Mouse (Mus musculus) lung, embryonic 14.5 days (tissue): ENCODE results near the gene Msi1. TPM values are rescaled to one million over a fixed set of nuclear protein-coding genes. Genes with fewer than 3 reads are reported as not detected.

Source experiments
- ATAC-seq: fragments of 200-750 bp; cut with Nextera tagmentation; 2 replicates; pipeline ENCODE4 v1.8.0; 2017; ENCODE audit warnings: mild to moderate bottlenecking, moderate TSS enrichment, moderate library complexity; ENCODE audit not compliant: insufficient read depth
- DNase-seq: peaks from one replicate; pipeline ENCODE4 v3.0.0-alpha.2; 2015
- H3K27ac ChIP-seq: fragments of 300-500 bp; sonication (generic); 2 replicates; pipeline ENCODE4 v1.5.1; 2014; ENCODE audit warnings: low read depth, mild to moderate bottlenecking, moderate library complexity
- H3K27me3 ChIP-seq: fragments of 300-500 bp; sonication (generic); 2 replicates; pipeline ENCODE4 v1.6.1; 2014; ENCODE audit warnings: low read length, control low read depth; ENCODE audit not compliant: insufficient read depth
- H3K36me3 ChIP-seq: fragments of 300-500 bp; sonication (generic); 2 replicates; pipeline ENCODE4 v1.6.1; 2014; ENCODE audit warnings: control low read depth; ENCODE audit not compliant: insufficient read depth
- H3K4me1 ChIP-seq: fragments of 300-500 bp; sonication (generic); 2 replicates; pipeline ENCODE4 v1.6.1; 2014; ENCODE audit warnings: antibody characterized with exemption, control low read depth; ENCODE audit not compliant: insufficient read depth
- H3K4me2 ChIP-seq: fragments of 300-500 bp; sonication (generic); 2 replicates; pipeline ENCODE4 v1.6.1; 2014; ENCODE audit warnings: mild to moderate bottlenecking
- H3K4me3 ChIP-seq: fragments of 300-500 bp; sonication (generic); 2 replicates; pipeline ENCODE4 v1.5.1; 2014; ENCODE audit warnings: low read depth, low read length
- H3K9ac ChIP-seq: fragments of 300-500 bp; sonication (generic); 2 replicates; pipeline ENCODE4 v1.6.1; 2014
- H3K9me3 ChIP-seq: fragments of 300-500 bp; sonication (generic); 2 replicates; pipeline ENCODE4 v1.6.1; 2016; ENCODE audit warnings: low read depth, low read length, control low read depth
- CTCF ChIP-seq: IDR thresholded peaks from 2 replicates; pipeline ENCODE4 v1.5.1; 2016; ENCODE audit warnings: antibody characterized with exemption, low read depth
- WGBS: fragments of 180-500 bp; shearing (Covaris S2); extraction: QIAGEN DNeasy Blood & Tissue Kit; methylation state at CpG from one replicate; pipeline ENCODE4 v1.1.7; 2014; 5-methylcytosine and 5-hydroxymethylcytosine counted together
- polyA plus RNA-seq: library from polyadenylated mRNA; unstranded; fragments of >200 nt; fragmentation: Nextera tagmentation; extraction: Ambion mirVana; gene quantifications from 2 replicates; pipeline ENCODE4 v1.2.1, GENCODE M21; 2014

The Msi1 gene
- polyA plus RNA-seq, 1 experiment from 2014 or later, result 21.2 TPM

DNA sequence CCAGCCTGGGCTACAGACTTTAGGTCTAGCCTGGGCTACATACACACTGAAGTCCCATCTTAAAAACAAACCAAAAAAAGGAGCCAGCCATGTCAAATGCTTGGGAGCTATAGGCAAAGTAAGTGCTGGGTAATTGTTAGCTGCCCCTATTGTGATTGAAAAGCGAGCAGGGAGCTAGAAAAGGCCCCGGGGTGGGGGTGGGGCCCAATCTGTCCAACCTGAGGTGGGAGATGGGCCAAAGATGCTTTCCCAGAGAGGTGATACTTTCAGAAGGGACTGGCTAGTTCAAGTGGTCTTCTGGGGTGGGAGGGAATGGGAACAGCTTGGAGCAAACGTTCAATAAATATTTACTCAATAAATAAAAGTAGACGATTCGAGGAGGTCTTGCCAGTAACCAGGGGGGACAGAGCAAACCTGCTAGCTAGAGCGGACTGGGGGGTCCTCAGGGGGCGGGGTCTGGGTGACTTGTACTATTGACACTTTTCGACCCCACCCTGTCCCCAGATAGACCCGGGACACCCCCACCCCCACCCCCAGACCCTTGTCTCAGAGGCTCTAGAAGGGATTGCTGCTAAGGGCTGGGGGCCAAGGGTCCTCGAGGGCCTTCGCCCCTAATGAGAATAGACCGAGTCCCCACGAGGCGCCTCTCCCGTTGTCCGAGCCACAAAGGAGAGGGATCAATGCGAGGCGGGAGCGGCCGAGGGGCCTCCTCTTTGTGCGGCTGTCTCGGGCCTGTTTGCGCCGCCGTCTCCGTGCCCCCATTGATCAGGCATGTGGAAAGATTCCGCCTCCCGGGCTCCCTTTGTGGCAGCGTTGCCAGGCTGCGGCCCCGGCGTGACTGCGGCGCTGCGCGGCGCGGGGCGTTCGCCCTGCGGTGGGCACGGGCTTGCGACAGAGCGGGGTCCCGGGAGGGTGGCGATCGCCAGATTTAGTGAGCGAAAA is 31.3 kb upstream of the Msi1 start:
- WGBS, result 3% methylated on average over 48 of the region's 48 CpGs
- peak; percentile 59 for DNase-seq
- peak overlapping the region; percentile 87 for H3K4me2 ChIP-seq
- H3K27ac ChIP-seq, result no peak overlapping the region
- H3K4me1 ChIP-seq, result no peaks in the 10 kb centered on the region
- no peaks in the 10 kb centered on the region for H3K27me3 ChIP-seq
- H3K9me3 ChIP-seq, result no peaks in the 10 kb centered on the region
- peak overlapping the region; percentile 39 for H3K4me3 ChIP-seq
- TF ChIP-seq CTCF, result no peak
- H3K9ac ChIP-seq, result peak overlapping the region; percentile 73
- no peaks in the 10 kb centered on the region for H3K36me3 ChIP-seq
- ATAC-seq, result peak; percentile 46; the same call in 1 of the 2 replicates

DNA sequence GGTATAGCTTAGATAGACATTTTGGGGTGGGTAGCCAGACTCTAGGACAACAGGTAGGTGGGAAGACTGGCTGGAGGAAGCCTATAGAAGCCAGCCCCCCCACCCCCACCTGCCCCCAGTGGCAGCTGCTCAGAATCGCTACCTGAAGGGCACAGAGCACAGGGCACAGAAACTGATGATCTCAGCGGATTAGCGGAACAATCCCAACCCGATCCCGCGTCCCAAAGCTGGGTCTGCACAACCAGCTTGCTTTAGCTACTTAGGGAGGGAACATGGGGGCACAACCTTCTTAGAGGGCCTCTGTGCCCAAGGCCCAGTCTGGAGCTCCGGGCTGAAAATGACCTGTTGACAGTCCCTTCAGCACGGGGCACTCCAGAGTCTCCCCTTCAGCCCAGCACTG is 27.3 kb upstream of the Msi1 start:
- H3K4me3 ChIP-seq, result no peak overlapping the region
- no peak overlapping the region for H3K4me2 ChIP-seq
- DNase-seq (no peak), ATAC-seq (no peak)
- no peaks in the 10 kb centered on the region for H3K4me1 ChIP-seq
- 90% methylated on average over 8 of the region's 8 CpGs for WGBS
- no peaks in the 10 kb centered on the region for H3K27me3 ChIP-seq
- H3K27ac ChIP-seq, result no peak overlapping the region
- no peaks in the 10 kb centered on the region for H3K9me3 ChIP-seq
- TF ChIP-seq CTCF, result no peak
- no peak overlapping the region for H3K9ac ChIP-seq
- no peaks in the 10 kb centered on the region for H3K36me3 ChIP-seq

DNA sequence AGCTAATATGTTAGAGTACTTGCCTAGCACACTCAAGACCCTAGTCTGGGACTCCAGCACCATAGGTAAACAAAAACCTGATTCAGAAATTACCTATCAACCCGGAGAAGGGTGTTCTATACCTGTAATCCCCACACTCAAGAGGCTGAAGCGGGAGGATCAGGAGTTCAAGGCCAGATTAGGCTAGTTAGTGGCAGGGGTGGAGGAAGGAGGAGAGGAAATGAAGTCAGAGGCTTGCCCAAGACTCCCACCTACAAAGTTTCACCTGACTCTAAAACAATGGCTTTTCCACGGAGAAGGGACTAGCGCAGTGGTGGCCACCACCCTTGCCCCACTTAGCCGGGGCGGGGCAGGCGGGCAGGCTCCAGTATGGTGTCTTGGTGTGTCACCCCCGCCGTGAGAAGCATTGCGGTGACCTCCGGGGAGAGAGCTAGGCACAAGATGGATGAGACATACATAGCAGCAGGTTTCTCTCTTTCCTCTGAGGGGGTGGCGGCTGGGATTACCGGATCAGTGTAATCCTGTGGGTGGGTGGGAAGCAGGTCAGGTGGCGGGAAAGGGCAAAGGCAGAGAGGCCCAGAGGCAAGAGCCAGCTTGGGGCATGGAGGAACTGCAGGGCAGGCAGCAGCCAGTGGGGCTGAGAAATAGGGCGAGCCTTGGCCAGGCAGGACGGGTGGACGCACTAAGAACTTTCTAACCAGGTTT is 25.8 kb upstream of the Msi1 start:
- H3K9ac ChIP-seq, result no peak overlapping the region; the same call in 1 of the 2 replicates
- no peak overlapping the region for H3K27ac ChIP-seq
- H3K9me3 ChIP-seq, result no peaks in the 10 kb centered on the region
- TF ChIP-seq CTCF, result no peak
- DNase-seq (no peak), ATAC-seq (no peak)
- peak overlapping the region; percentile 12; the same call in 1 of the 2 replicates for H3K4me3 ChIP-seq
- peak overlapping the region; percentile 58 for H3K4me2 ChIP-seq
- 20% methylated on average over 17 of the region's 17 CpGs for WGBS
- H3K27me3 ChIP-seq, result no peaks in the 10 kb centered on the region
- no peaks in the 10 kb centered on the region for H3K36me3 ChIP-seq
- H3K4me1 ChIP-seq, result no peaks in the 10 kb centered on the region

DNA sequence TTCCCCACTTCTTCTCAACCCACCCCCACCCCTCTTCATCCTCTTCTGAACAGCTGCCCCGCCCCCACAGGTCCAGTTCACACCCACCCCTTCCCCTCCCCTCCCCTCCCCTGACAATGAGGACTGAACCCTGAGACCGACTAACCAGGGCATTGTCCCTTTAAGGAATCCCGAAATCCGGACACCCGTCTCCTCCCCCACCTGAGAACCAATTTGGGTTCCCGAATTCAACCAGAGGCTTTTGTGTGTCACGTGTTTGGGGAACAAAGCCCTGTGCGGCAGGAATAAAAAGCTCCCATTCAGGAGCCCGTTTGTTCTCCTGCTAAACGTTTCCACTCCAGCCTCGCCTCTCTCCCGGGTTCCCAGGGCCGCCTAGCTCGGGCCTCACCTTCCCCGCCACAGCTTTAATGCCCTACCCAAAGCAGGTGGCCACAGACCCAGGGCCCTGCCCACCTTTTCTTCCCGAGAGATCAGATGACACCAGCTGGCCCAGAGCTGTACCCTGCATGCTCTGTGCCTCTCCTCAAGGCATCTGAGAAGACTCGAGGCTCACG is 25.1 kb upstream of the Msi1 start:
- Histone ChIP-seq H3K4me3 (peak overlapping the region; percentile 12; the same call in 1 of the 2 replicates), H3K9me3 (no peaks in the 10 kb centered on the region), H3K9ac (peak overlapping the region; percentile 32), H3K27me3 (no peaks in the 10 kb centered on the region), H3K27ac (peak overlapping the region; percentile 37; the same call in 1 of the 2 replicates), H3K4me2 (peak overlapping the region; percentile 58), H3K36me3 (no peaks in the 10 kb centered on the region), H3K4me1 (no peaks in the 10 kb centered on the region)
- ATAC-seq (0 out of 2 replicates have a peak, but pooled peaks have one; percentile 41), DNase-seq (peak; percentile 42)
- no peak for TF ChIP-seq CTCF
- 3% methylated on average over 18 of the region's 18 CpGs for WGBS

- no peak for TF ChIP-seq CTCF
- no peak overlapping the region for H3K4me3 ChIP-seq
- no peaks in the 10 kb centered on the region for H3K4me1 ChIP-seq
- 64% methylated on average over 8 of the region's 8 CpGs for WGBS
- no peaks in the 10 kb centered on the region for H3K9me3 ChIP-seq
- H3K27me3 ChIP-seq, result no peaks in the 10 kb centered on the region
- ATAC-seq (no peak), DNase-seq (no peak)
- H3K36me3 ChIP-seq, result no peaks in the 10 kb centered on the region
- H3K4me2 ChIP-seq, result no peak overlapping the region
- H3K9ac ChIP-seq, result no peak overlapping the region
- no peak overlapping the region for H3K27ac ChIP-seq
These were observed 24.2 kb upstream of the Msi1 start for GRCm38 (mm10) chr5:115405205-115405604.

- Histone ChIP-seq H3K27ac (no peak overlapping the region), H3K36me3 (no peaks in the 10 kb centered on the region), H3K4me2 (peak overlapping the region; percentile 25), H3K9me3 (no peaks in the 10 kb centered on the region), H3K27me3 (no peaks in the 10 kb centered on the region), H3K4me3 (no peak overlapping the region), H3K9ac (no peak overlapping the region), H3K4me1 (no peaks in the 10 kb centered on the region)
- WGBS, result 20% methylated on average over 9 of the region's 9 CpGs
- no peak for TF ChIP-seq CTCF
- DNase-seq, result peak; percentile 70
- ATAC-seq, result peak; percentile 70
These were observed 21.3 kb upstream of the Msi1 start for GRCm38 (mm10) chr5:115408110-115408509.
